Mouse (Mus musculus): Measurements from ENCODE around the gene Trpm8.

The Trpm8 gene

DNA sequence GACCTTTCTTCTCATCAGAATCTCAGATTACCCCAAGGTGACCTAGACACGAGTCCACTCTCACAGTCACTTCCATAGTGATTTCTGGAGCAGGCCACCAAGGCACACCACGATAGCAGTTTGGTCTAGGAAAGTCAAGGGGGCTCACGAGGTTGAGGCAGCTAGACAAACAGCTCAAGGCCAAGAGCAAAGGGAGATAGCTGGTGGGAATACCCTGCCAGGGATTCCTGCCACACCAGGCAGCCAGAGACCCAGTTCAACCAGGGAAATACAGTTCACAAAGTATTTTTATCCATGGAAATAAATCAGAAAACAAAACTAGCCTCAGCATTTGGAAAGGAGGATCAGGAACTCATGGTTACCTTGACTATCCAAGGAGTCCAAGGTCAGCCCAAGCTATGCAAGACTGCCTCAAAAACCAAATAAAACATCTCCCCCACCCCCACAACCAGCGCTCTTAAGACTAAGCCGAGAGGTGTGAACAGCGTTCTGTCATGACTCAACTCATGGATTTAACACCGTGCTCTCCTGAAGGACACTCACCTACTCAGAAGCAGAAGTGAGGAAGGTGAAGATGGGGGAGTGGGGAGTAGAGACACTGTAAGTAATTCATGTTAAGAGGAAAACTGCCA, 13.1 kb upstream of the Trpm8 start:
- Histone ChIP-seq H3K9me3 (ENCODE audit: low read length) (peaks cover 88% of the 10 kb centered on the region), H3K4me3 (replicated peaks; ENCODE audit: low read length) (no peak overlapping the region), H3K36me3 (ENCODE audit: insufficient read depth, low read length) (peaks cover 100% of the 10 kb centered on the region), H3K4me1 (replicated peaks; ENCODE audit: low read depth, low read length) (peaks cover 38% of the 10 kb centered on the region), H3K27me3 (ENCODE audit: insufficient read depth, low read length) (no peaks in the 10 kb centered on the region)
- TF ChIP-seq POU5F1 (IDR thresholded peaks at IDR 0.05; ENCODE audit: borderline replicate concordance, low read length), result no peak; the same call in 1 of the 2 replicates
- TF ChIP-seq CTCF (conservative IDR thresholded peaks at IDR 0.05; ENCODE audit: low read length), result no peak
- no peak for TF ChIP-seq NANOG (IDR thresholded peaks at IDR 0.05; ENCODE audit: borderline replicate concordance, low read length)

DNA sequence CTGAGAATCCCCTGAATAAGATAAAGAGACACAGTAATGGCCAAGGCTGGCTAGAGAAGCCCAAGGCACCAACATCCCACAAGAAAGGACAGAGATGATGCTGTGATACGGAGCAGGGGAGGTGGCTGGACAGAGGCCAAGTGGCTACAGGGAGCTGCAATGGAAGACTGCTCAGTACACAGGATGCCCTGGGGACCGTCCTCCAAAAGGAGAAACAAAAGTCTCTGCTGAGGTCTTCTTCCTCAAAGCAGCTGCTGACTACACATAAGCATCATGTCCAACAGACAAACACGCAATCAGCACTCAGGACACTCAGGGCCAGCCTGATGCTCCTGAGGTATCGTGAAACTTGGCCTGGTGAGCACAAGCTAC, 12.6 kb upstream of the Trpm8 start:
- TF ChIP-seq POU5F1 (IDR thresholded peaks at IDR 0.05; ENCODE audit: borderline replicate concordance, low read length), result no peak
- no peak for TF ChIP-seq NANOG (IDR thresholded peaks at IDR 0.05; ENCODE audit: borderline replicate concordance, low read length)
- no peak for TF ChIP-seq CTCF (conservative IDR thresholded peaks at IDR 0.05; ENCODE audit: low read length)
- H3K27me3 ChIP-seq (ENCODE audit: insufficient read depth, low read length), result no peaks in the 10 kb centered on the region

DNA sequence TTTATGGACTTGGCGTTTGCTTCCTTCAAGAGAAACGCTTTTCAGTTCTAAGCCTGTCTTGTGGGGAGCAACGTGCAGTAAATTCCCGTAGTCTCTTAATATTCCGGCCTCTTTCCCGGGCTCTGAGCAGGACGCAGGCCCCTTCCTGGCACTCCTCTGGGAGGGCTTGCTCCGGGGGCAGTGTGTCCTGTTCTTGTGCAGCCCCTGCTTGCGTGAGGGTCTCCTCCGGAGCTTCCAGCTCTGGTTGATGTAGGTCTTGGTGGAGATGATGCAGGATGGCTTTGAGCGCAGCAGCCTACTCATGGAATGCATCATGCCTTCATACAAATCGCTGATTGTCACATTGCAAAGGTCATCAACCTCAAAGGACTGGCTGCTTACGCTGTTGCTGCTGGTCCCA, 11.3 kb upstream of the Trpm8 start:
- H3K4me1 ChIP-seq (replicated peaks; ENCODE audit: low read depth, low read length), result peaks cover 31% of the 10 kb centered on the region
- TF ChIP-seq CTCF (conservative IDR thresholded peaks at IDR 0.05; ENCODE audit: low read length), result no peak
- H3K36me3 ChIP-seq (ENCODE audit: insufficient read depth, low read length), result peaks cover 97% of the 10 kb centered on the region
- H3K27me3 ChIP-seq (ENCODE audit: insufficient read depth, low read length), result no peaks in the 10 kb centered on the region
- peaks cover 84% of the 10 kb centered on the region for H3K9me3 ChIP-seq (ENCODE audit: low read length)
- H3K4me3 ChIP-seq (replicated peaks; ENCODE audit: low read length), result no peak overlapping the region

More for the DNA sequence above, 12.6 kb upstream of the Trpm8 start:
- Histone ChIP-seq H3K4me1 (replicated peaks; ENCODE audit: low read depth, low read length) (peaks cover 38% of the 10 kb centered on the region), H3K9me3 (ENCODE audit: low read length) (peaks cover 88% of the 10 kb centered on the region), H3K36me3 (ENCODE audit: insufficient read depth, low read length) (peaks cover 100% of the 10 kb centered on the region), H3K4me3 (replicated peaks; ENCODE audit: low read length) (no peak overlapping the region)

DNA sequence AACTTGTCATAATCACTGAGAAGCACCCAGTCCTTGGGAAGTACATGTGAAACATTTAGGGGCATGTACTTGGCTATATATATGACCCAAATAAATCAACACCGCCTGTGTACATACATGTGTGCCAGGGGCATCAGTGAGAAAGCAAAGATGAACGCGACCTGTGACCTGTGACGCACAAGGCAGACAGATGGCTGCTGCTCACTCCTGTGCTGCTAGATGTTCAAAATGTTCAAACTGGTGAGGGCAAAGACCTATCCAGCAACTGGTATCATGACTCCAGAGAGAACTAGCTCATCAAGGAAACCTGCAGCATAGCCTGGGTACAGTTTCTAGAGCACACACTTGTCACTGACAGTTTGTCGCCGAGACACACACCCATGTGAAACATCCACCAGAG, 10.0 kb upstream of the Trpm8 start:
- H3K9me3 ChIP-seq (ENCODE audit: low read length), result peaks cover 85% of the 10 kb centered on the region
- TF ChIP-seq NANOG (IDR thresholded peaks at IDR 0.05; ENCODE audit: borderline replicate concordance, low read length), result no peak
- TF ChIP-seq POU5F1 (IDR thresholded peaks at IDR 0.05; ENCODE audit: borderline replicate concordance, low read length), result no peak
- no peak for TF ChIP-seq CTCF (conservative IDR thresholded peaks at IDR 0.05; ENCODE audit: low read length)
- H3K4me1 ChIP-seq (replicated peaks; ENCODE audit: low read depth, low read length), result peaks cover 28% of the 10 kb centered on the region
- no peaks in the 10 kb centered on the region for H3K27me3 ChIP-seq (ENCODE audit: insufficient read depth, low read length)
- H3K4me3 ChIP-seq (replicated peaks; ENCODE audit: low read length), result no peak overlapping the region
- H3K36me3 ChIP-seq (ENCODE audit: insufficient read depth, low read length), result peaks cover 97% of the 10 kb centered on the region

DNA sequence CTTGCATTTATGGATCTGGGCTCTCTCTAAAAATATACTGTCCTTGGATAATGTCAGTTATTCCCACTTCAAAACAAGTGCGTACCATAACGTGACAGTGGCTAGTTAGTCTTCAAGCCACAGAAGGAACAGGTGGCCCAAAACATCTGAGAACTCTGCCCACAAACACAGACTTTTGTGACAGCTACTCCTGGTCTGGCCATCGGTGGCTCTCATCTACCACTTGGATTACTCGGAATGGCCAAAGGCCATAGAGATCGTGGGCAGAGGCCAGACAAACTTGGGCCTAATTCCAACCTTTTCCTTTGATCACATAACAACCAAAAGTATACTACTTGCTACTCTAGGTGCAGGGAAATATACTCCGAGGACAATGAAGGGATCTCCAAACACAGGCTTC, 9.4 kb upstream of the Trpm8 start:
- Histone ChIP-seq H3K4me1 (replicated peaks; ENCODE audit: low read depth, low read length) (peaks cover 28% of the 10 kb centered on the region), H3K4me3 (replicated peaks; ENCODE audit: low read length) (no peak overlapping the region), H3K9me3 (ENCODE audit: low read length) (peaks cover 91% of the 10 kb centered on the region), H3K36me3 (ENCODE audit: insufficient read depth, low read length) (peaks cover 97% of the 10 kb centered on the region), H3K27me3 (ENCODE audit: insufficient read depth, low read length) (no peaks in the 10 kb centered on the region)
- TF ChIP-seq NANOG (IDR thresholded peaks at IDR 0.05; ENCODE audit: borderline replicate concordance, low read length) (no peak), CTCF (conservative IDR thresholded peaks at IDR 0.05; ENCODE audit: low read length) (no peak), POU5F1 (IDR thresholded peaks at IDR 0.05; ENCODE audit: borderline replicate concordance, low read length) (no peak)

DNA sequence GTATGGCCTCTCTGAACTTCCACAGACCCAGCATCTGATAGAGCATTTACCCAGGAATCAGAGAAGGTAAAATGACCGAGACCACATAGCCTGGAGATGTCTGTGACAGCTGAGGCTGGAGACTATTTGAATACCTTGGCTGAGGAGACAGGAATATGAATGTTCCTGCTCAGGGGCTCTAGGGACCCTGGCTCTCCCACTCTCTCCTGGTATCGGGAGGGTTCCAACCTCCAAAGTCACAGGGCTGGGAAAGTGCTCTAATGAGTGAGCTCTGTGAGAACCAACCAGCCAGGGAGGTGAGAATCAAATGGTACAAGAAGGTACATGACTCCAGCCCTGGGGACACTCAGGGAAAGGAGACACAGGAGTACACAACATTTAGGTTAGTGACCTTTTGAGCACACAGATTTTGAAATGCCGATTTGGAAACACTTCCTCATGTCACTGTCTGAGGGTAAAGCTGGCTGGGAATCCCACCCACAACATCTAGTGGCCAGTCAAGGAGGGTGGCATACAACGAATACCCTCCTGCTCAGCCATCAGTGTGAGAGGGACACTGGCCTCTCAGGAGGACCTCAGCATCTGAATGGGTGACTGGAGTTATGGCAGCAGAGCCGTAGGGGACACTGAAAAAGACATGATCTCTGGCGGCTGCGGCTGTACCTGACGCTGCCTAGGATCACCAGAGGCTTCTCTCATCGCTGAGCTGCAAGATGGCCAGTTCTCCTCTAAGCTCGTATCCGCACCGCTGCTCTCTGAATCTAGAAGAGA, 7.7 kb upstream of the Trpm8 start:
- no peak overlapping the region for H3K4me3 ChIP-seq (replicated peaks; ENCODE audit: low read length)
- TF ChIP-seq POU5F1 (IDR thresholded peaks at IDR 0.05; ENCODE audit: borderline replicate concordance, low read length) (no peak), CTCF (conservative IDR thresholded peaks at IDR 0.05; ENCODE audit: low read length) (no peak), NANOG (IDR thresholded peaks at IDR 0.05; ENCODE audit: borderline replicate concordance, low read length) (no peak)
- H3K9me3 ChIP-seq (ENCODE audit: low read length), result peaks cover 94% of the 10 kb centered on the region
- H3K27me3 ChIP-seq (ENCODE audit: insufficient read depth, low read length), result no peaks in the 10 kb centered on the region
- H3K36me3 ChIP-seq (ENCODE audit: insufficient read depth, low read length), result peaks cover 97% of the 10 kb centered on the region
- H3K4me1 ChIP-seq (replicated peaks; ENCODE audit: low read depth, low read length), result peaks cover 30% of the 10 kb centered on the region

DNA sequence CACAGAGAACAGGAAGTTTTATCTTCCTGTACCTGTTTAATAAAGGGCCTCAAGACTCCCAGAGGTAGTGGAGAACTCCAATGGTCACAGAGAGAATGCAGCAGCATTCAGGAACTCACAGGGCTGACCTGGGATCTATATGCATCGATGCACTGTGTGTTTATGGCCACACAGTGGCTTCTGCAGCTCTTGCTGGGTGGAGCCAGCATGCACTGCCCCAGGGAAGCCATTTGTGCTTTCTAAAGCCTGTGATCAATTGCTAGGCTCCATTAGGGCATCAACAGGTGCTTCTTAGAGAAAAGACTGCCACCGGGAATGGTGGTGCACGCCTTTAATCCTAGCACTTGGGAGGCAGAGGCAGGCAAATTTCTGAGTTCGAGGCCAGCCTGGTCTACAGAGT, 4.6 kb upstream of the Trpm8 start:
- TF ChIP-seq NANOG (IDR thresholded peaks at IDR 0.05; ENCODE audit: borderline replicate concordance, low read length) (no peak), POU5F1 (IDR thresholded peaks at IDR 0.05; ENCODE audit: borderline replicate concordance, low read length) (no peak), CTCF (conservative IDR thresholded peaks at IDR 0.05; ENCODE audit: low read length) (no peak)
- peaks cover 82% of the 10 kb centered on the region for H3K9me3 ChIP-seq (ENCODE audit: low read length)
- no peak overlapping the region for H3K4me3 ChIP-seq (replicated peaks; ENCODE audit: low read length)
- no peaks in the 10 kb centered on the region for H3K27me3 ChIP-seq (ENCODE audit: insufficient read depth, low read length)
- H3K4me1 ChIP-seq (replicated peaks; ENCODE audit: low read depth, low read length), result peaks cover 50% of the 10 kb centered on the region
- peaks cover 80% of the 10 kb centered on the region for H3K36me3 ChIP-seq (ENCODE audit: insufficient read depth, low read length)

DNA sequence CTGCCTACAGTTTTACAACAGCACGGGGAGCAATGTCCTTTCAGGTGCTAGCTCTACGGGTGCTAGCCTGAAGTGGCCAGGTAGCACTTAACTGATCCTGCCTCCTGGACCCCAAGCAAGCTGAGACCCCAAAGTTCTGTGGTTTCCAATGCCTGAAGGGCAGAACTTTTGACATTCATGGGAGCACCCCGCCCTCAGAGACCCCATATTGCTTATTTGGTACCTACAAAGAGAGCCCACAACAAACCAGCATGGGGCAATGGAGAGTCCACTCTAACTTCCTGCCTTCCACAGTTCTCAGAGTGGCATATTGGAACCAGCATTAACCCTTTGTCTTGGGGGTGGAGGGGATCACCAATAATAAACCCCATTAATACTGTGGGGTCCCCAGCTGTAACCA, 4.1 kb upstream of the Trpm8 start:
- H3K36me3 ChIP-seq (ENCODE audit: insufficient read depth, low read length), result peaks cover 75% of the 10 kb centered on the region
- H3K4me1 ChIP-seq (replicated peaks; ENCODE audit: low read depth, low read length), result peaks cover 55% of the 10 kb centered on the region
- H3K4me3 ChIP-seq (replicated peaks; ENCODE audit: low read length), result no peak overlapping the region
- H3K9me3 ChIP-seq (ENCODE audit: low read length), result peaks cover 77% of the 10 kb centered on the region
- TF ChIP-seq CTCF (conservative IDR thresholded peaks at IDR 0.05; ENCODE audit: low read length), result no peak
- TF ChIP-seq NANOG (IDR thresholded peaks at IDR 0.05; ENCODE audit: borderline replicate concordance, low read length), result no peak
- TF ChIP-seq POU5F1 (IDR thresholded peaks at IDR 0.05; ENCODE audit: borderline replicate concordance, low read length), result no peak
- no peaks in the 10 kb centered on the region for H3K27me3 ChIP-seq (ENCODE audit: insufficient read depth, low read length)

All from E14TG2a.4 (cell line).